9 mouse cellular contexts compared by ENCODE assay signal in the genomic region with DNA sequence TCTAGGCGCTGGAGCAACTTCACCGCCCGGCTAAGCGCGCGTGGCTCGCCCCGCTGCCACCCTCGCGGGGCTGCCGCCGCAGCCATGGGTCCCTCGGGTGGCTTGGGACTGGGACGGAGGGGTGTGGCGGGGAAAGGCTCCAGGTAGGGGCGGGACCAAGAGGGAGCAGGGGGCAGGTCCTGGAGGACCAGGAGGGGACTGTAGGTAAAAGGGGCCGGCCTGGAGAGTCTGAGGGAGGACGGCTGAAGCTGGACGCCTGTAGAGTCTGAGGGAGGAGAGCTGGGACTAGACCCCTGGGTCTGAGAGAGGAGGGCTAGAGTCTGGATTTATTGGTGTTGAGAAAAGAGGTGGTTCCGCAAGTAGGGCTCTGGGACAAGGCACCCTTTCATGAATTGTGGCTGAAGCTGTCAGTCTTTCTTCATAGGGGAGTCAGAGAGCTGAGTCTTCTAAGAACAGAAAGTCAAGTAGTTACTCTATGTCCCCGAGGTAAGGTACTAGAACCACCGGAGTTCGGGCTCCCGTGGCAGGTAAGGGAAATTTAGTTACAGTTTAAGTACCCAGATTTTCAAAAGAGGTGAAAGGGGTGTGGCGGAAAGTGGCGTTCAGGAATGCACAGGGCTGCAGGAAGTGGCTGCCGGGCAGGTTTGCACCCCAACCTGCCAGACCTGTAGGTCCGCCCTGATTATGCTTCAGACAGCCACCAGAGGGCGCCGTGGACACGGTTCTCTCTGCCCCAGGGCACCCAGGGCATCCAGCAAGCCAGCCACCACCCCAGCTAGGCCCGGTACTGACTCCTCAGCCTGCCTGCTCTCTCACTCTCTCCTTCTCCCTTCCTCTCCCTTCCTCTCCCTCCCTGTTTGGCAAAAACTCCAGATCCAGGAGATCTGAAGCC. TPM values are rescaled to one million over a fixed set of nuclear protein-coding genes. Genes with fewer than 3 reads are reported as not detected.
A peak's percentile ranks its signal among the peaks of the same experiment; 100 is the strongest.
DNase-seq lines count a peak whose midpoint lies in the region; ATAC-seq and TF ChIP-seq lines count a peak whose summit lies in the region.
"Had no signal": no experiment of that assay in that cellular context is flagged by ENCODE, and none has a peak within 500 bp of the region (broad histone marks: within the 10 kb centered on the region; RNA-seq: fewer than 3 reads in every experiment).

A gene (minus strand): TSS at position 113 of the 892 bp plus-strand sequence.

- 3% methylated on average over 32 of the region's 32 CpGs for WGBS in heart, embryonic 14.5 days

- TF ChIP-seq POLR2A in embryonic fibroblast, embryonic 13.5 days (IDR thresholded peaks at IDR 0.05; ENCODE audit: low read depth, low read length): no peak

- peaks cover 3% of the 10 kb centered on the region; the same call in 1 of the 2 replicates for H3K9me3 ChIP-seq in E14TG2a.4 (ENCODE audit: low read length)
- no peaks in the 10 kb centered on the region for H3K9me3 ChIP-seq in heart, embryonic 14.5 days (ENCODE audit: control insufficient read depth, low read length)

- peak within 1 kb of the TSS; percentile 86 for H3K4me3 ChIP-seq in E14TG2a.4 (replicated peaks; ENCODE audit: low read length)
- no peak within 1 kb of the TSS for H3K4me3 ChIP-seq in embryonic fibroblast, embryonic 13.5 days (ENCODE audit: insufficient read depth, low read length)
- peak within 1 kb of the TSS in 1 of 2 experiments; percentile 22; a peak in 2 of 4 replicates for H3K4me3 ChIP-seq in heart, embryonic 14.5 days (ENCODE audit: control insufficient read depth in 1 of 2, insufficient read depth in 1 of 2, low read depth in 1 of 2, low read length in 2 of 2)

- TF ChIP-seq CTCF in E14TG2a.4 (conservative IDR thresholded peaks at IDR 0.05; ENCODE audit: low read length): peak; percentile 78
- peak; percentile 79 for TF ChIP-seq CTCF in embryonic fibroblast, embryonic 13.5 days (IDR thresholded peaks at IDR 0.05; ENCODE audit: borderline replicate concordance, insufficient read depth, low read length)

- H3K4me1 ChIP-seq in E14TG2a.4 (replicated peaks; ENCODE audit: low read depth, low read length): peaks cover 19% of the 10 kb centered on the region
- H3K4me1 ChIP-seq in embryonic fibroblast, embryonic 13.5 days (ENCODE audit: control insufficient read depth, insufficient read depth, low read length): no peaks in the 10 kb centered on the region; the same call in 1 of the 2 replicates
- H3K4me1 ChIP-seq in heart, embryonic 14.5 days (ENCODE audit: control insufficient read depth in 2 of 2, insufficient read depth in 2 of 2, low read length in 2 of 2): peaks cover 0 to 4% of the 10 kb centered on the region in 2 experiments; a peak in 2 of 4 replicates

- no peaks in the 10 kb centered on the region for H3K36me3 ChIP-seq in E14TG2a.4 (ENCODE audit: insufficient read depth, low read length)
- no peaks in the 10 kb centered on the region for H3K36me3 ChIP-seq in heart, embryonic 14.5 days (ENCODE audit: control insufficient read depth, insufficient read depth, low read length)

- peak; percentile 40; the same call in 1 of the 2 replicates for ATAC-seq in heart, embryonic 14.5 days (ENCODE audit: insufficient number of reproducible peaks, insufficient read depth, low FRiP score, low read depth)

- H3K4me2 ChIP-seq in heart, embryonic 14.5 days (ENCODE audit: low read length): peak within 1 kb of the TSS; percentile 47

- peaks cover 14% of the 10 kb centered on the region for H3K27me3 ChIP-seq in E14TG2a.4 (ENCODE audit: insufficient read depth, low read length)
- H3K27me3 ChIP-seq in heart, embryonic 14.5 days (ENCODE audit: control insufficient read depth, insufficient read depth, low read length): peaks cover 20% of the 10 kb centered on the region

- no peak within 1 kb of the TSS for H3K27ac ChIP-seq in embryonic fibroblast, embryonic 13.5 days (ENCODE audit: insufficient read depth, low read length)
- no peak within 1 kb of the TSS for H3K27ac ChIP-seq in heart, embryonic 14.5 days (replicated peaks in 1 of 2; ENCODE audit: control insufficient read depth in 1 of 2, insufficient read depth in 1 of 2, low read depth in 2 of 2, low read length in 2 of 2)
- H3K27ac ChIP-seq: macrophage had no signal

- H3K9ac ChIP-seq in heart, embryonic 14.5 days (ENCODE audit: low read length): no peak within 1 kb of the TSS; the same call in 1 of the 2 replicates

- DNase-seq in adrenal gland, postnatal 10 days: peak; percentile 89
- peak; percentile 91 for DNase-seq in kidney, postnatal 10 days
- peak; percentile 90 for DNase-seq in lung, postnatal 10 days
- peak; percentile 82 for DNase-seq in retina, embryonic 14.5 days (ENCODE audit: low spot score)
- peak; percentile 75 for DNase-seq in urinary bladder, postnatal 10 days (ENCODE audit: low spot score)

RNA-seq across cellular contexts. Expression of the gene that starts here (rescaled TPM):
- 1 to 10 TPM; 1.8 to 3.2 TPM for total RNA-seq in adrenal gland, postnatal 10 days (2021)
- not detected in 2 replicates for polyA plus RNA-seq in embryonic fibroblast, embryonic 13.5 days (2011; ENCODE audit: insufficient read length, low read depth, missing spikeins)
- polyA plus RNA-seq in heart, embryonic 14.5 days (2014; fragmentation: Nextera tagmentation; extraction: Ambion mirVana): 0.53 TPM in 1 of 2 replicates, not detected in the other
- polyA plus RNA-seq: macrophage had no signal

Comparison
In these comparisons a context has a peak if more than half of its experiments do, and no peak if none do; other contexts are left out.
1. Peak in ATAC-seq and H3K4me2 ChIP-seq in heart, embryonic 14.5 days; RNA of the gene not detected or under 1 TPM.